Mouse (Mus musculus): Measurements from ENCODE around the gene Kdm2a. TPM values are rescaled to one million over a fixed set of nuclear protein-coding genes. Genes with fewer than 3 reads are reported as not detected.

Gene Kdm2a
- total RNA-seq, 2 experiments from 2014 or later = 50.4 to 54.4 TPM

DNA sequence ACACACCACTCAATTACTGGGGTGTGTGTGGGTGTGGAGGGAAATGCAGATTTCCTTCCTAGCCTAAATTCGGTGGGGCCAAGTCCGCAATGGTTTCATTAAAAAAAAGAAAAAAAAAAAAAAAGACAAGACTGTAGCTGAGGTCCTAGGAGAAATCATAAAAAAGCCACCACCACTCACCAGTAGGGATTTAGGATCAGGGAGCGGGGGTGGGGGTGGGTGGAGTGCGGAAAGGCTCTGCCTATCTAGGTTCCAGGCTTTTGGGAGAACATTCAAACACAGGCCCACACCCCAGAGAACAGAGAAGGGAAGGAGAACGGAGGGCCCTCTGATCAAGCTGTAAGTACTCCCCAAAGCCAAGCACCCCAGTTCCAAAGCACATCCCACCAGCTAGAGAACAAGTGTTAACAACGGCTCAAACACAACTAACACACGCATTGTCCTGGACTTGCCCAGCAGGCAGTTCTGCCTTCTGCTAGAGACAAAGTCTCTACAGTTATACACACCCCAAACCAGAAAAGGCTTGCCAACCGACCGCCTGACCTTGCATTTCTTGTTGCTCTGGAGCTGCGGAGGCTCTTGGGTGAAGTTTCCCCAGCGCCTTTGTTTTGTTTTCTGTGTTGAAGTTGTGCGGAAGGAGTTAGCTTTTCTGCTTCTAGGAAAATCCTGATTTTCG is 64.8 kb downstream of the Kdm2a start:
- DNase-seq = no peak
- intact Hi-C loops (cut with DNase I) = no loop called here

DNA sequence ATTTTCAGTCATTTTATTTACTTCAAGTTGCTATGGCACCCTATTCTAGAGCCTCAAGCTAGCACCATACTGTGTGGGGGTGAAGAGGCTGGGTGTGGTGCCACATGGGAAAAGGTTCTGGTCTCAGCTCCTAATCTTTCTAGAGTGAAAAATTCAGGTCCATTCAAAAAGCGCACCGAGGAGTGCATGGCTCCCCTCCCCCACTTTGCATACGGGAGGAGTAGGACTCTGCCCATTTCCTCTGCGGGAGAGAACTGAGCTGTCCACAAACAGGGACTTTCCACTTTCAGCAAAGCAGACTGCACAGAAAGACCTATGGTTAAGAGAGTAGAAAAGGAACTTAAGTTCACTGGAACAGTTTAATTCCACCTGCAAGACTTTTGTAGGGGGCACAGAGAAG is 65.4 kb downstream of the Kdm2a start:
- DNase-seq = peak; percentile 63 to 65
- intact Hi-C loops (cut with DNase I) = no loop called here

DNA sequence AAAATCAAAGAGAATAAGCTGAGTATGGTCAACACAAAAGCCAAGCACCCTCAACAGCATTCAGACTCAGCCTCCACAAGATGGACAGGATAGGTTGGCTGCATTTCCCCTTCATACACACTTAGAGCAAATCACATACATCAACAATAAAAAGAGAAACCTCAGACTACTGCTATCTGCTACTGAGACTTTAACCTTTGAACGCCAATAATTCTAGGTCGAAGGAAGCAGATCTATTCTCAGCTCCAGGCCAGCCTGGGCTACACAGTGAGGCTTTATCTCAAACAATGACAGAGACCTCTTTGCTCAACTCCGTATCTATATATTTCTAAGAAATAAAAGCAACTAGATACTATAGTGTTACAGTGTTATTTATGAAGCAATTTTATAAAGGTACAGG is 66.8 kb downstream of the Kdm2a start:
- DNase-seq = no peak
- intact Hi-C loops (cut with DNase I) = no loop called here

DNA sequence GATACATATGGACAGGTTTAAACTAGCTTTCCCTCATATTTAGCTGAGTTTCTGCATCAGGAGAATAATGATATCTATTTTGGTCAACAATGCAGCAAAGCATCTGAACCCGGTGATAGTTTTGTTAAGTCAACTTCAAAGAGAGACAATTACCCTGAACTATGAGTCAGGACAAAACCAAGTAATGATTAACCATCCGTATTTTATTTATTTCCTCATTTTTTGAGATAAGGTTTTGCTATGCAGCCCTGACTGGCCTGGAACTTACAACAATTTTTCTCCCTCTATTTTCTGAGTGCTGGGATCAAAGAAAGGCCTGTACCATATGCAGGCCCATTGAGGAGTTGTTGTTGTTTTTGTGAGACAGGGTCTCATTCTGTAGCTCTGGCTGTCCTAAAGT is 67.5 kb downstream of the Kdm2a start:
- intact Hi-C loops (cut with DNase I) = no loop called here
- DNase-seq = no peak

DNA sequence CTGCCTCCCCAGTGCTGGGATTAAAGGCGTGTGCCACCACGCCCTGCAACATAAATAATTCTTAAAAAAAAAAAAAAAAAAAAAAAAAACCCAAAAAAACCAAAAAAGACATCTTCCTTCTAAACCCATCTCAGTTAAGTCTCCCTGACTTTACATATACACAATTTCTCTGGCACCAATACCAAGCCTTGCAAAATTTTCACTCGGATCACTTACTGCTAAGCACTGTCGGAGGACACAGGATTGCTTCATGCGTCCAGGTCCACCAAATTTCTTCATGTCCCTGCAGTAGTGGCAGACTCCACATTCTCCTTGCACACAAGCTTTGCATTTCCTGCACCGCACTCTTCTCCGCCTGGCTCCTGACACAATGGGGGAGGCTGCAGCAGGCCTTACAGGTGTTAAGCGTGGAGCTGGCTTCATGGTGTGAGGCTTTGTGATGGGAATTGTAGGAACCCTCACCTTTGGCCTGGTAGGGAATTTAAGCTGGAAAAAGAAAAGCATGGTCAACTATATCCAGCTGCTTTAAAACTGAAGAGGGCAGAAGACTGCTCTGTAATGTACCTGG is 69.3 kb downstream of the Kdm2a start:
- no peak for DNase-seq
- intact Hi-C loops (cut with DNase I) = no loop called here

DNA sequence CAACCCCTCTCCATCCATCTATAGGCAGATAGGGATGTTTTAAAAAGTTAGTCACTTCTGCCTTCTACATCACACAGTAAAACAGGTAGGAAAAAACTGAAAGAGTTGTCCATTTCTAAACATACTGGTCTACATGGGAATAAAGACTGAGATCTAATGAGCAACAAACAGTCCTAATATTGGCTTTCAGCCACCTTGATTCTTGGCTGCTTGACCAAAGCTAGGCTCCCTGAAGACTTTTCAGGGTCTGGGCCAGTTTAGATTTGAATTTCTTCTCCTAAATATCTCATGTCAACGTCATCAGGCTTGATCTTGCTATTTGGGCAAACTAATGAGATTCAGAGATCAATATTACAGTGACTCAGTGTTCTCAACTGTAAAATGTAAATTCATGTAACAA is 71.2 kb downstream of the Kdm2a start:
- intact Hi-C loops (cut with DNase I) = no loop called here
- peak; percentile 27 to 40 for DNase-seq

DNA sequence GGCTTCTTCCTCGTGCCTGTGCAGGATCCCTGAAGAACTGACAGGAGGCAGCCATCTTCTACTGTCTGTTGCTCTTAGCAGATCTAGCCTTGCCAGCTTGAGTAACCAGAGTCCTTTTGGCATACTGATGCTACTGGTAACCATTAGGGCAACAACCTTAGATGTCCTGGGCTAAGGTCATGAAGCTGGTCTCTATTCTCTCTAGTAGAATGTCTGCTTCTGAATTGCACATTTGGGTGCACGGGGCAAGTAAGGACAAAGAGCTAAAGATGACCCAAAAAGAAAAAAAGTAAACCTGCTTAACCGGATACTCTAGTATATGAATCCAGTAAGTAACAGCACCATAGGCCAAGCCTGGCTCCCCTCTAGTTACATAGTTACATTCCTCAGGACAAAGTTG is 72.0 kb downstream of the Kdm2a start:
- no peak for DNase-seq
- intact Hi-C loops (cut with DNase I) = no loop called here

DNA sequence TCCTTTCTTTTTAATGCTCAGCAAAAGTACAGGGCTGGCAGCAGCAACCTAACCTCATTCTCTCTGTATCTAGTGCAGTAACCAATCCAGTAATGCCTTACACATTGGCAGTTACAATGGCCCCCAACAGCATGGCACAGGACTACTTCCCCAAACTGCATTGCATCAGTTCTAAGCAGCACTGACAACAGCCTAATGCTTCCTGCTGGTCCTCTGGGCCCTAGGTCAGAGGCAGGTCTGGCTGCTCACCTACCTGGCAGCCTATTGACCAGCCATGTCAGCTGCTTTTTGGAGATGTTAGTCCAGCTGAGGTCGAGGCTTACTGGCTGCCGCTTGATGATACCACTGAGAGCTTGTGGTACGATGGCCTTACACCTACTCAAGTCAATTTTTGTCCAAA is 76.0 kb downstream of the Kdm2a start:
- intact Hi-C loops (cut with DNase I) = no loop called here
- DNase-seq = no peak

DNA sequence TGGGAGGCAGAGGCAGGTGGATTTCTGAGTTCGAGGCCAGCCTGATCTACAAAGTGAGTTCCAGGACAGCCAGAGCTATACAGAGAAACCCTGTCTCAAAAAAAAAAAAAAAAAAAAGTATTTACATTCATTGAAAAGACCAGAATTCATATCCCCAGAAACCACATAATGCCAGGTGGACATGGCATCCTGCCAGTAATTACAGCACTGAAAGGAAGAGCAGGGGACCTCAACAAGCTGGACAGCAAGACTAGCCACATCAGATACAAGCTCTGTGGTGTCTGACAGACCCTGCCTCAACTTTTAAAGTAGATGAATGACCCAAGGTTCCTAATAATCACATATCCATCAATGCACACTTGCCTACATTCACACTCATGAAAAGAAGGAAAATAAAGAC is 76.5 kb downstream of the Kdm2a start:
- no peak for DNase-seq
- intact Hi-C loops (cut with DNase I) = no loop called here

DNA sequence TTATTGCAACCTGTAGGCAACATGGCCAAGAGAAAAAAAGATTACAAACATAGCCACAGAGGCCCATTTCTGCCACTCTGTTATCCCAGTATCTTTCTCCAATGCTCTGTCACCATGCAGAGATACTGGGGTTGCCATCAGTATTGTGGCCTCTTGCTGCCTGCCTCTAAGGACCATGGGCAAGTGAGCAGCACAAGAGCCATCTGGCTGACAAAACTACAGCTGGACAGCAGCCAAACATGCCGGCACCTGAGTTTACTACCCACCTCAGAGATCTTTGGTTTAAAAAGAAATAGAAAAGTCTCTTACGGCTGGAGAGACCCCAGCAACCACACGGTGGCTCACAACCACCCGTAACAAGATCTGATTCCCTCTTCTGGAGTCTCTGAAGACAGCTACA is 78.8 kb downstream of the Kdm2a start:
- intact Hi-C loops (cut with DNase I) = no loop called here
- DNase-seq = no peak

DNA sequence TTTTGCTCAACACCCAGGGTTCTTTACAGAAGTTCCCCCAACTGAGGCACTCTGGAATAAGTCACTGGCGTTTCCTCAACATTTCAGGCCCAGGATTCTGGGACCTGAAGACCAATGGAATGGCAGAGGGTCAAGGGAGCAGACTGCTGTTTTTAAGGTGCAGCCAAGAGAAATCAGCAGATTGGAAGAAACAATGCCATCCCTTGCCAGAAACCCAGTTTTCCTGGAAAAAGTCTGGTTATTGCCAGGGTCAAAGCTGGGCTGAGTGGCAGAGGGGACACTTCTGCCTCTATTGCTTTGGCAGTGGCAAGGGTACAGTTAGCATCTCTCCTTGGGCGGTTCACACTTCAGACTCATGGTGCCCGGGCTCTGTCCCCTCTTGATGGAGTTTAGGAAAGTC is 80.9 kb downstream of the Kdm2a start:
- intact Hi-C loops (cut with DNase I) = no loop called here
- DNase-seq = no peak

DNA sequence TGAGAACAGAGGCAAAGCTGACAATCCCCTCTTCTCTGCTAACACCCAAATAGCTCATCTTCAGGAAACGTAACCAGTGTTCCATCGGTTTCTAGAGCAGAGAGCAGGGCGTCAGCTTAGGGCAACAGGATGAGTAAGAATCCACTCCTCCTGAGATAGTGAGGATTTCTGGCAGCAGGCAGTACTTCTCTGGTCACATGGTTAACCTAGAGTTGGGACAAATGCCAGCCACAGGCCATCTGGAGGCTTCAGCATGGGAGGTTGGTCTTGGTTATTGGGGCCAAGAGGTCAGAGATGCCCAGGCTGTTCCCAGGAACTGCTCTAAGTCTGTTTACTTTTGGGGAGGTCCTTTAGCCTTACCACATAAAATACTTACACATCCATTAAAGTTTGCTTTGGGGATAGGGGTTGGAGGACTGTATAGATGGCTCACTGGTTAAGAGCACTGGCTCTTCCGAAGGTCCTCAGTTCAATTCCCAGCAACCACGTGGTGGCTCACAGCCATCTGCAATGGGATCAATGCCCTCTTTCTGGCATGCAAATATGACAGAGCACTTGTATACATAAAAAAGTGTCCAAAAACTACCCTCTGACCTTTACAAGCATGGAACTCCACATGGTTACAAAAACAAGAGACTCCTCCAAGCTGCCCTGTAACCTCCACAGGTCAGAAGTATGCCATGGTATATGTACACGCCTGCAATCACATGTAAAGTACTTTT is 82.7 kb downstream of the Kdm2a start:
- intact Hi-C loops (cut with DNase I) = no loop called here
- DNase-seq = peak; percentile 67 to 71

DNA sequence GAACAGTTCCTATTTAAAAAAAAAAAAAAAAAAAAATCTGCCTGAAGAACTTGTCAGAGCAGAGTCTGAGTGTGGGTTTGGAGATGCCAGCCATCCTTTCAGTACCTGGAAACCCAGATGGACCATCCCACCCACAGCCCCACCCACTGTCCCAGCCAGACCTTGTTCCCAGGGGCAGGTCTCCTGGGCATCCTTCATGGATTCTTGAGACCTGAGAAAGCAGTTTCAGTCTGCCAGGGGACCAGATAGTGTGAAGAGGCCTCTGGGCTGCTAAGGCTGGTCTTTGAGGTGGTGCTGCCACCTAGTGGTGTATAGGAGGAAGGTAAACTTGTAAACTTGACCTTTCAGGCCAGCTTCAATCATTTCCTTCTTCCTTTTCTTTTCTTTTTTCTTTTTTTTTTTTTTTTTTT is 88.3 kb downstream of the Kdm2a start:
- intact Hi-C loops (cut with DNase I) = loop anchor here (1.0 to 5.0 kb wide), 2 partner anchors 52 to 102 kb away; no protein-coding TSS in a partner anchor
- DNase-seq = peak; percentile 74 to 77

DNA sequence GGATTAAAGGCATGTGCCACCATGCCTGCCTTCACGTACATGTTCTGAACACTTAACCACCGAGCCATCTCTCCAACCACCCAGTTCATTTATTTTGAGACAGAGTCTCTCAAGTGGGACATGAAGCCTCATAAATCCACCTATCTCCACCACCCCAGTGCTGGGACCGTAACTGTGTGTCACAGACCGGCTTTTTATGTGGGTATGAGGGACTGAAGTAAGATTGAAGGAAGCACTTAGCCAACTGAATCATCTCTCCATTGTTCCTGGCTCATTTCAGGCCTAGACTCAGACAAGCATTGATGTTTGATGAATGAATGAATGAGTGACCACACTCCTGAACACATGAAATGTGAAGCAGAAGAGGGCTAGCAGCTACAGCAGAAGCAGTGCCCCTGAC is 88.8 kb downstream of the Kdm2a start:
- intact Hi-C loops (cut with DNase I) = loop anchor here (5.0 kb wide), 1 partner anchor 102 kb away; no protein-coding TSS in a partner anchor
- DNase-seq = no peak

DNA sequence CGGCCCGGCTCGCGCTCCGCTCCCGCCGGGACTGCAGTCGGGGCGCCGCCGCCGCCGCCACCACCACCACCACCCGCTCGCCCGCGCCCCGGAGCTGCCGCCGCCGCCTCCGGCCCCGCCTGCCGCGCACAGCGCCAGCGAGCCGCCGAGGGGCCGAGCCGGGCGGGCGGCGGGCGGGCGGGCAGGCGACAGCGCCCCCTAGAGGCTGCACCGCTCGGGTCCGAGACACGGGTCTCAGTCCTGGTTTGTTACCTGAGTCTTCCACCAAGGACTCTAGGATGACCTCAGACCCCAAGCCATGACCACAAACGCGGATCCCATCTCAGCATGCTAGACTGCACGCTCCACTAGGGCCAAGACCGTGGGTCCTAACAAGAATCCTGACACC is 91.9 kb downstream of the Kdm2a start, which contains the start of gene Grk2:
Grk2 (minus strand) TSS at position 33 of the 388 bp plus-strand sequence.
- DNase-seq = peak; percentile 83 to 89
- intact Hi-C loops (cut with DNase I) = loop anchor here (1.0 to 5.0 kb wide), 3 partner anchors 23 to 99 kb away; partner anchors contain the start of gene Ankrd13d

DNA sequence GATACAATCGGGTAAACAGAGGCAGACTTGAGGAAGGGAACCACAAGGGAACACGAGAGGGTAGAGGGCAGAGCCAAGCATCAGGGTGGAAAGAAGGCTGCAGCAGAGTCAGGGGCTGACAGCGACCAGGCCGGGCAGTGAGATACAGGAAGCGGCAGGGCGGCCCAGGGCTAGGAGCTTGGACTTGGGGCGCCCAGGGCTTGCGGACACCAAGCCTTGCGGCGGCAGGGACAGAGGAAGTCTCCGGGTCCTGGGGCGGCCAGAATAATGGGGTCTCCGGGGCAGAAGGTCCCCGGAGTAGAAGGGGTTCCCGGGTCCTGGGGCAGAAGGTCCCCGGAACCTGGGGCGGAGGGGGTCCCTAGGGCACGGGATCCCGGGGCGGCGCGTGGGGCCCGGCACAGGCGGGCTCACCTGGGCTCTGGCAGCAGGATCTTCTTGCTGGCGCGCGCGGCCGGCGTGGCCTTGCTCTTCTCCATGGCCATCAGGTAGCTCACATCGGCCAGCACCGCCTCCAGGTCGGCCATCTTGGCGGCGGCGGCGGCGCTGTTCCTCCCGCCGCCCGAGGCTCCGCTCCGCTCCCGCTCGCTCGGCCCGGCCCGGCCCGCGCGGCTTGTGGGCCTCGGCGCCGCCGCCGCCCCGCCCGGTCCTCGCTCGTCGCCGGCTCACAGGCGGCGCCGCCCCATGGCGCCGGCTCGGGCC is 92.4 kb downstream of the Kdm2a start:
- intact Hi-C loops (cut with DNase I) = loop anchor here (1.0 to 5.0 kb wide), 3 partner anchors 23 to 98 kb away; partner anchors contain the start of gene Ankrd13d
- DNase-seq = peak; percentile 55 to 59

DNA sequence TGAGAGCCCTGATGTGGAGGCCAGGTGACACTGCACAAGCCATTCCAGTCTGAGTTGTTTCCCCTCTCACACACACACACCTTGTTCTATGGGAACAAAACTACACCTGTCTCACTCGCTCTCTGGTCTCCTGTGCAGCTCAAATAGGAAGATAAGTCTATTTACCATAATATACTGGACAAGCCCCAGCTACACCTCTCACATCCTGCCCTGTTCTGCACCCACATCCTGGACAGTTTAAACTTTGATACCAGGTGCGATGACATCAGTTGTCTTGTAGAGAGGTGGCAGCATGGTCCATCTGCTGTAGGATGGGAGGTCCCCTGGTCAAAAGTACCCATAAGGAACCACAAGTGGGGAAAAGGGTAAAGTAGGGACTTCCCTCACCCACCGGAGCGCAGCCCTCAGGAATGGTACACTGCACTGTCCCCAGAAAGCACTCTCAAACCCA is 93.2 kb downstream of the Kdm2a start:
- no peak for DNase-seq
- intact Hi-C loops (cut with DNase I) = loop anchor here (5.0 kb wide), 1 partner anchor 98 kb away; no protein-coding TSS in a partner anchor

DNA sequence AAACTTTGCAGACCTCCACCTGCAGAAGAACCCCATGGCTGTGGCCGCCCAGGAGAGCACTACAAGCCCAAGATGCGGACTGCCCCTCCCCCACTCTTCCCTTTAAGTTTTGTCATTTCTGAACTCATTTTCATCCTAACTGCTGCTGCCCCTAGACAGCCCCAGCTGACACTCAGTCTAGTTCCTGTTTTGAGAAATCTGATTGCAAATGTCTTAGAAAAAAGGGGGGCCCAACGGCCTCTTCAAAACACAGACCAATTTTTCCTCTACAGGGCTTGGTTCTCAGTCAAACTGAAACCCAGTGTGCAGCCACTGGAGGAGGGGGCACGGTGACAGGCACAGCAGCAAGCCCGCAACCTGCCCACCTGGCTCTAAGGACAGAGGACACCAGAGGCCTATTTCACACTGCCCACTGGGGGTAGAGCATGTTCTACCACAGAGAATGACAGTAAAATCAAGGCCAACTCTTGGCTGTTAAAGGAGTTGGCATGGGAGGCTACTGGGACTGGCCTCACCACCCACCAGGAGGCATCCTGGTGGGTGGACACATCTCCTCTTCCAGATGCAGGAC is 93.7 kb downstream of the Kdm2a start:
- intact Hi-C loops (cut with DNase I) = no loop called here
- no peak for DNase-seq

DNA sequence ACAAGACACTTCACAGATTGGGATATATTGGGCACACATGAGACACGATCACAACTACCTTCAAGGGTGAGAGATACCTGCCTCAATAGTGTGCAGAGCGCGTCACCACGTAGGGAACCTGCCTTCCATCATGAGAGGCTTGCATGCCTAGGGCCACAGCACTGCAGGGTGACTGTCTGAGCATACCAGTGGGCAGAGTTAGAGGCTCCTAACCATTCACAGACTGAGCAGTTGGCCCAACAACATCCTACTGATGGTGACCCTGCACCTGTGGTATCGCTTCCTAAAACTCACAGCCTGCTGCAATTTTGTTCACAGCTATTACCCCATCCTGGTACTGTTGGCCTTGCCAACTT is 94.5 kb downstream of the Kdm2a start:
- DNase-seq = no peak
- intact Hi-C loops (cut with DNase I) = no loop called here

DNA sequence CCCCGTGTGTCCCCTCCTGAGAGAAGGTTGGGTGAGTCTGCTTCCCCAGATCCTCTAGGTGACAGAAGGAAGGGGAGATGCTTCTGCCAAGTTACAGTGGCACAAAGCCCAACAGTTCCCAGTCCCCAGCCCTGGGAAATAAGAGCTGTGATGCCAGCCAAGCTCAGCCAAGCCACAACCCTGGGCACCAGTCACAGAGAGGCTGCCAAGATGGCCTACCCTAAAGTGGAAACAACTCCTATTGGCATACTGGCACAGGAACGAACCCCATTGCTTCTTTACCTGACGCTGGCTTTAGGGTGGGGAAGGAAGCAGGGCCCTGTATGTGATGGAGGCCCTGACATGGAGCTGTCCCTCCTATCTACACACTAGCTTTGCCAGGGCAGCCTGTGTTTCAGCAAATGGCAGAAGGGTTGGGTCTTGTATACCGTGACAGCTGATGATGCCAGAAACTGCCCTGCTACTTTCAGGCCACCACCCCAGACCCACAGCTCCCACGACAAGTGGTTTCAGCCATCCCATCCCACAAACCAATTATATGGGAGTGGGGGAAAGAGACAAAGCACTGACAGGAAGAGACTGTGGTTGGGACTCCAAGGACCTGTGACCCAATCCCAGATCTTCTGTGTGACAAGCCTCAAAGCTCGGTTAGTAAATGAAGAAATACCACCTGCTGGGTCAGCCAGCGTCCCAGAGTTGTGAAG is 95.0 kb downstream of the Kdm2a start:
- intact Hi-C loops (cut with DNase I) = no loop called here

More for the DNA sequence above, 95.0 kb downstream of the Kdm2a start:
- DNase-seq = peak; percentile 75 to 78
